Comparison of ENCODE assay signal across 8 mouse cellular contexts in the genomic region with DNA sequence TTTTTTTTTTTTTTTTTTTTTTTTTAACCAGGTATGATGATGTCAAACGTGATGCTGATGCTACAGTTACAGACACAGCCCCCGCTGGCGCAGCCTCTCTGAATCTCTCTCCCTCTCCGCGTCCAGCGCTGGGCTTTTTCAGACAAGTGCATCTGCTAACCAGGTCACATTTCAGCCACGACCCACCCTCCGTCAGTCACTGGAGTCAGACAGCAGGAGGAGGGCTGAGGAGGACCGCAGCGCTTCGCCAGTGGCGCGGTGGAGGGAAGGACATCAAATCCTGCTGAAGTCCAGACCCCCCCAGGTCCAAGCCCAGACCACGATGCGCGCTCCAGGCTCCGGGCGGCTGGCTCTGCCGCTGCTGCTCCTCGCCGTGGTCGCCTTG. TPM values are rescaled to one million over a fixed set of nuclear protein-coding genes. Genes with fewer than 3 reads are reported as not detected.
DNase-seq lines count a peak whose midpoint lies in the region; ATAC-seq lines count a peak whose summit lies in the region.

A gene (plus strand): TSS at position 74 of the 385 bp plus-strand sequence.

- H3K4me1 ChIP-seq in embryonic facial prominence, embryonic 12.5 days: peaks cover 12% of the 10 kb centered on the region
- peaks cover 20% of the 10 kb centered on the region for H3K4me1 ChIP-seq in heart, embryonic 12.5 days (replicated peaks)
- H3K4me1 ChIP-seq in lung, embryonic 15.5 days: peaks cover 20% of the 10 kb centered on the region

- peak within 1 kb of the TSS; percentile 57 for H3K4me3 ChIP-seq in embryonic facial prominence, embryonic 12.5 days
- peak within 1 kb of the TSS; percentile 51 for H3K4me3 ChIP-seq in heart, embryonic 12.5 days
- peak within 1 kb of the TSS; percentile 51 for H3K4me3 ChIP-seq in lung, embryonic 15.5 days

- H3K27ac ChIP-seq in embryonic facial prominence, embryonic 12.5 days: peak within 1 kb of the TSS; percentile 11; the same call in 1 of the 2 replicates
- no peak within 1 kb of the TSS for H3K27ac ChIP-seq in heart, embryonic 12.5 days (ENCODE audit: poor library complexity, severe bottlenecking)
- H3K27ac ChIP-seq in lung, embryonic 15.5 days: no peak within 1 kb of the TSS

- peak within 1 kb of the TSS; percentile 59 for H3K9ac ChIP-seq in embryonic facial prominence, embryonic 12.5 days
- peak within 1 kb of the TSS; percentile 58 for H3K9ac ChIP-seq in heart, embryonic 12.5 days
- H3K9ac ChIP-seq in lung, embryonic 15.5 days: peak within 1 kb of the TSS; percentile 38

- peak; percentile 72 for DNase-seq in CD4-positive, CD25-positive, alpha-beta regulatory T cell, adult 2 months (ENCODE audit: low read depth, low spot score)
- DNase-seq in adrenal gland, adult 18-20 months (ENCODE audit: low spot score in 2 of 2): peak; percentile 37 to 40
- peak; percentile 75 for DNase-seq in layer of hippocampus, adult 9-11 months
- DNase-seq in right cerebral cortex, postnatal 14 days: peak; percentile 74
- no peak for DNase-seq in thymus, postnatal 14 days

- peak; percentile 43; the same call in 1 of the 2 replicates for ATAC-seq in embryonic facial prominence, embryonic 12.5 days (ENCODE audit: insufficient number of reproducible peaks, insufficient read depth, low FRiP score, low TSS enrichment)
- no peak for ATAC-seq in heart, embryonic 12.5 days (ENCODE audit: insufficient number of reproducible peaks, low FRiP score)
- ATAC-seq in lung, embryonic 15.5 days (ENCODE audit: borderline replicate concordance, extremely low read depth, low FRiP score, low TSS enrichment): no peak; the same call in 1 of the 2 replicates

- peaks cover 59% of the 10 kb centered on the region for H3K27me3 ChIP-seq in embryonic facial prominence, embryonic 12.5 days
- H3K27me3 ChIP-seq in heart, embryonic 12.5 days (replicated peaks): peaks cover 87% of the 10 kb centered on the region
- peaks cover 55% of the 10 kb centered on the region for H3K27me3 ChIP-seq in lung, embryonic 15.5 days

- WGBS in embryonic facial prominence, embryonic 12.5 days: under 1% methylated on average over 22 of the region's 22 CpGs
- WGBS in heart, embryonic 12.5 days: 1% methylated on average over 22 of the region's 22 CpGs
- WGBS in lung, embryonic 15.5 days: under 1% methylated on average over 22 of the region's 22 CpGs

- H3K36me3 ChIP-seq in embryonic facial prominence, embryonic 12.5 days: no peaks in the 10 kb centered on the region
- H3K36me3 ChIP-seq in heart, embryonic 12.5 days: no peaks in the 10 kb centered on the region
- H3K36me3 ChIP-seq in lung, embryonic 15.5 days: no peaks in the 10 kb centered on the region

- peak within 1 kb of the TSS; percentile 99 for H3K4me2 ChIP-seq in embryonic facial prominence, embryonic 12.5 days (replicated peaks)
- peak within 1 kb of the TSS; percentile 77 for H3K4me2 ChIP-seq in heart, embryonic 12.5 days
- H3K4me2 ChIP-seq in lung, embryonic 15.5 days: peak within 1 kb of the TSS; percentile 100

- no peaks in the 10 kb centered on the region for H3K9me3 ChIP-seq in embryonic facial prominence, embryonic 12.5 days
- H3K9me3 ChIP-seq in heart, embryonic 12.5 days (replicated peaks): no peaks in the 10 kb centered on the region
- no peaks in the 10 kb centered on the region for H3K9me3 ChIP-seq in lung, embryonic 15.5 days

RNA-seq across cellular contexts. Expression of the gene that starts here (rescaled TPM):
- total RNA-seq in adrenal gland, adult 18-20 months (2021): 10 to 100 TPM; 41.7 to 51.4 TPM
- polyA plus RNA-seq in embryonic facial prominence, embryonic 12.5 days (2016; fragmentation: Nextera tagmentation; extraction: Ambion mirVana): 10.8 and 11.7 TPM in 2 replicates
- polyA plus RNA-seq in heart, embryonic 12.5 days (2016; fragmentation: Nextera tagmentation; extraction: Ambion mirVana): 2.2 and 2.3 TPM in 2 replicates
- polyA plus RNA-seq in lung, embryonic 15.5 days (2015; fragmentation: Nextera tagmentation; extraction: Ambion mirVana): 2.2 and 4.4 TPM in 2 replicates
